Mouse (Mus musculus): Measurements from ENCODE around the gene Fkbp5. TPM values are rescaled to one million over a fixed set of nuclear protein-coding genes. Genes with fewer than 3 reads are reported as not detected.
A peak's percentile ranks its signal among the peaks of the same experiment; 100 is the strongest.

Fkbp5 gene
- polyA plus RNA-seq, 1 experiment from 2014 or later = 4.3 TPM

GRCm38 (mm10) chr17:28511616-28512541, 5.4 kb downstream of the Fkbp5 start:
- Histone ChIP-seq H3K9me3 (ENCODE audit: control insufficient read depth, low read length) (no peaks in the 10 kb centered on the region), H3K36me3 (ENCODE audit: control insufficient read depth, insufficient read depth, low read length) (no peaks in the 10 kb centered on the region), H3K27me3 (ENCODE audit: control insufficient read depth, insufficient read depth, low read length) (no peaks in the 10 kb centered on the region; the same call in 1 of the 2 replicates), H3K4me1 (ENCODE audit: control insufficient read depth in 2 of 2, insufficient read depth in 2 of 2, low read length in 2 of 2) (peaks cover 16 to 18% of the 10 kb centered on the region in 2 experiments), H3K9ac (ENCODE audit: low read length) (no peak overlapping the region), H3K4me3 (ENCODE audit: control insufficient read depth in 1 of 2, insufficient read depth in 1 of 2, low read depth in 1 of 2, low read length in 2 of 2) (no peak overlapping the region), H3K4me2 (ENCODE audit: low read length) (no peak overlapping the region), H3K27ac (replicated peaks in 1 of 2; ENCODE audit: control insufficient read depth in 1 of 2, insufficient read depth in 1 of 2, low read depth in 2 of 2, low read length in 2 of 2) (no peak overlapping the region)
- 27% methylated on average over 9 of the region's 9 CpGs for WGBS
- no peak for ATAC-seq (ENCODE audit: insufficient number of reproducible peaks, insufficient read depth, low FRiP score, low read depth)

GRCm38 (mm10) chr17:28510445-28511342, 6.6 kb downstream of the Fkbp5 start:
- H3K9me3 ChIP-seq (ENCODE audit: control insufficient read depth, low read length) = no peaks in the 10 kb centered on the region
- H3K27ac ChIP-seq (replicated peaks in 1 of 2; ENCODE audit: control insufficient read depth in 1 of 2, insufficient read depth in 1 of 2, low read depth in 2 of 2, low read length in 2 of 2) = 0 out of 4 replicates have a peak overlapping the region, but pooled peaks of 1 of the 2 experiments have one; percentile 42
- H3K4me3 ChIP-seq (ENCODE audit: control insufficient read depth in 1 of 2, insufficient read depth in 1 of 2, low read depth in 1 of 2, low read length in 2 of 2) = peak overlapping the region; percentile 1 to 28
- H3K4me1 ChIP-seq (ENCODE audit: control insufficient read depth in 2 of 2, insufficient read depth in 2 of 2, low read length in 2 of 2) = peaks cover 16 to 18% of the 10 kb centered on the region in 2 experiments
- no peaks in the 10 kb centered on the region for H3K36me3 ChIP-seq (ENCODE audit: control insufficient read depth, insufficient read depth, low read length)
- H3K4me2 ChIP-seq (ENCODE audit: low read length) = peak overlapping the region; percentile 63
- 4% methylated on average over 28 of the region's 28 CpGs for WGBS
- H3K27me3 ChIP-seq (ENCODE audit: control insufficient read depth, insufficient read depth, low read length) = no peaks in the 10 kb centered on the region; the same call in 1 of the 2 replicates
- H3K9ac ChIP-seq (ENCODE audit: low read length) = peak overlapping the region; percentile 58; the same call in 1 of the 2 replicates
- no peak for ATAC-seq (ENCODE audit: insufficient number of reproducible peaks, insufficient read depth, low FRiP score, low read depth)

GRCm38 (mm10) chr17:28507496-28507895, 9.8 kb downstream of the Fkbp5 start:
- Histone ChIP-seq H3K4me3 (ENCODE audit: control insufficient read depth in 1 of 2, insufficient read depth in 1 of 2, low read depth in 1 of 2, low read length in 2 of 2) (no peak overlapping the region), H3K36me3 (ENCODE audit: control insufficient read depth, insufficient read depth, low read length) (no peaks in the 10 kb centered on the region), H3K27ac (replicated peaks in 1 of 2; ENCODE audit: control insufficient read depth in 1 of 2, insufficient read depth in 1 of 2, low read depth in 2 of 2, low read length in 2 of 2) (no peak overlapping the region), H3K27me3 (ENCODE audit: control insufficient read depth, insufficient read depth, low read length) (no peaks in the 10 kb centered on the region; the same call in 1 of the 2 replicates), H3K9me3 (ENCODE audit: control insufficient read depth, low read length) (no peaks in the 10 kb centered on the region), H3K4me1 (ENCODE audit: control insufficient read depth in 2 of 2, insufficient read depth in 2 of 2, low read length in 2 of 2) (peaks cover 14 to 18% of the 10 kb centered on the region in 2 experiments), H3K9ac (ENCODE audit: low read length) (no peak overlapping the region), H3K4me2 (ENCODE audit: low read length) (no peak overlapping the region)
- 23% methylated on average over 5 of the region's 5 CpGs for WGBS
- ATAC-seq (ENCODE audit: insufficient number of reproducible peaks, insufficient read depth, low FRiP score, low read depth) = no peak

- Histone ChIP-seq H3K27ac (replicated peaks in 1 of 2; ENCODE audit: control insufficient read depth in 1 of 2, insufficient read depth in 1 of 2, low read depth in 2 of 2, low read length in 2 of 2) (no peak overlapping the region), H3K4me1 (ENCODE audit: control insufficient read depth in 2 of 2, insufficient read depth in 2 of 2, low read length in 2 of 2) (peaks cover 14 to 18% of the 10 kb centered on the region in 2 experiments), H3K36me3 (ENCODE audit: control insufficient read depth, insufficient read depth, low read length) (no peaks in the 10 kb centered on the region), H3K9ac (ENCODE audit: low read length) (no peak overlapping the region), H3K4me3 (ENCODE audit: control insufficient read depth in 1 of 2, insufficient read depth in 1 of 2, low read depth in 1 of 2, low read length in 2 of 2) (no peak overlapping the region), H3K27me3 (ENCODE audit: control insufficient read depth, insufficient read depth, low read length) (no peaks in the 10 kb centered on the region; the same call in 1 of the 2 replicates), H3K9me3 (ENCODE audit: control insufficient read depth, low read length) (no peaks in the 10 kb centered on the region), H3K4me2 (ENCODE audit: low read length) (no peak overlapping the region)
- ATAC-seq (ENCODE audit: insufficient number of reproducible peaks, insufficient read depth, low FRiP score, low read depth) = no peak
- 22% methylated on average over 5 of the region's 5 CpGs for WGBS
Measured at GRCm38 (mm10) chr17:28506895-28507294, 10.4 kb downstream of the Fkbp5 start.

GRCm38 (mm10) chr17:28505591-28505990, 11.7 kb downstream of the Fkbp5 start:
- H3K9me3 ChIP-seq (ENCODE audit: control insufficient read depth, low read length) = no peaks in the 10 kb centered on the region
- no peak overlapping the region for H3K4me3 ChIP-seq (ENCODE audit: control insufficient read depth in 1 of 2, insufficient read depth in 1 of 2, low read depth in 1 of 2, low read length in 2 of 2)
- H3K27me3 ChIP-seq (ENCODE audit: control insufficient read depth, insufficient read depth, low read length) = no peaks in the 10 kb centered on the region
- H3K27ac ChIP-seq (replicated peaks in 1 of 2; ENCODE audit: control insufficient read depth in 1 of 2, insufficient read depth in 1 of 2, low read depth in 2 of 2, low read length in 2 of 2) = no peak overlapping the region
- WGBS = 88% methylated on average over 4 of the region's 4 CpGs
- H3K9ac ChIP-seq (ENCODE audit: low read length) = no peak overlapping the region
- ATAC-seq (ENCODE audit: insufficient number of reproducible peaks, insufficient read depth, low FRiP score, low read depth) = no peak
- peaks cover 8 to 10% of the 10 kb centered on the region in 2 experiments for H3K4me1 ChIP-seq (ENCODE audit: control insufficient read depth in 2 of 2, insufficient read depth in 2 of 2, low read length in 2 of 2)
- no peaks in the 10 kb centered on the region for H3K36me3 ChIP-seq (ENCODE audit: control insufficient read depth, insufficient read depth, low read length)
- no peak overlapping the region for H3K4me2 ChIP-seq (ENCODE audit: low read length)

- no peak overlapping the region for H3K9ac ChIP-seq (ENCODE audit: low read length)
- H3K4me3 ChIP-seq (ENCODE audit: control insufficient read depth in 1 of 2, insufficient read depth in 1 of 2, low read depth in 1 of 2, low read length in 2 of 2) = no peak overlapping the region
- H3K36me3 ChIP-seq (ENCODE audit: control insufficient read depth, insufficient read depth, low read length) = no peaks in the 10 kb centered on the region
- no peak overlapping the region for H3K27ac ChIP-seq (replicated peaks in 1 of 2; ENCODE audit: control insufficient read depth in 1 of 2, insufficient read depth in 1 of 2, low read depth in 2 of 2, low read length in 2 of 2)
- H3K9me3 ChIP-seq (ENCODE audit: control insufficient read depth, low read length) = no peaks in the 10 kb centered on the region
- 75% methylated on average over 6 of the region's 6 CpGs for whole genome bisulfite sequencing
- peaks cover 7 to 8% of the 10 kb centered on the region in 2 experiments; a peak in 2 of 4 replicates for H3K4me1 ChIP-seq (ENCODE audit: control insufficient read depth in 2 of 2, insufficient read depth in 2 of 2, low read length in 2 of 2)
- H3K27me3 ChIP-seq (ENCODE audit: control insufficient read depth, insufficient read depth, low read length) = no peaks in the 10 kb centered on the region
- H3K4me2 ChIP-seq (ENCODE audit: low read length) = no peak overlapping the region
- no peak for ATAC-seq (ENCODE audit: insufficient number of reproducible peaks, insufficient read depth, low FRiP score, low read depth)
Measured at GRCm38 (mm10) chr17:28504182-28504581, 13.1 kb downstream of the Fkbp5 start.

GRCm38 (mm10) chr17:28502196-28502821, 15.0 kb downstream of the Fkbp5 start:
- Histone ChIP-seq H3K27me3 (ENCODE audit: control insufficient read depth, insufficient read depth, low read length) (no peaks in the 10 kb centered on the region), H3K36me3 (ENCODE audit: control insufficient read depth, insufficient read depth, low read length) (no peaks in the 10 kb centered on the region), H3K4me1 (ENCODE audit: control insufficient read depth in 2 of 2, insufficient read depth in 2 of 2, low read length in 2 of 2) (peaks cover 3 to 5% of the 10 kb centered on the region in 2 experiments; a peak in 2 of 4 replicates), H3K4me3 (ENCODE audit: control insufficient read depth in 1 of 2, insufficient read depth in 1 of 2, low read depth in 1 of 2, low read length in 2 of 2) (no peak overlapping the region), H3K9me3 (ENCODE audit: control insufficient read depth, low read length) (no peaks in the 10 kb centered on the region), H3K4me2 (ENCODE audit: low read length) (no peak overlapping the region), H3K27ac (replicated peaks in 1 of 2; ENCODE audit: control insufficient read depth in 1 of 2, insufficient read depth in 1 of 2, low read depth in 2 of 2, low read length in 2 of 2) (no peak overlapping the region), H3K9ac (ENCODE audit: low read length) (no peak overlapping the region)
- 46% methylated on average over 7 of the region's 7 CpGs for WGBS
- no peak for ATAC-seq (ENCODE audit: insufficient number of reproducible peaks, insufficient read depth, low FRiP score, low read depth)
